Comparison of ENCODE assay signal across 20 mouse cellular contexts in the genomic region with DNA sequence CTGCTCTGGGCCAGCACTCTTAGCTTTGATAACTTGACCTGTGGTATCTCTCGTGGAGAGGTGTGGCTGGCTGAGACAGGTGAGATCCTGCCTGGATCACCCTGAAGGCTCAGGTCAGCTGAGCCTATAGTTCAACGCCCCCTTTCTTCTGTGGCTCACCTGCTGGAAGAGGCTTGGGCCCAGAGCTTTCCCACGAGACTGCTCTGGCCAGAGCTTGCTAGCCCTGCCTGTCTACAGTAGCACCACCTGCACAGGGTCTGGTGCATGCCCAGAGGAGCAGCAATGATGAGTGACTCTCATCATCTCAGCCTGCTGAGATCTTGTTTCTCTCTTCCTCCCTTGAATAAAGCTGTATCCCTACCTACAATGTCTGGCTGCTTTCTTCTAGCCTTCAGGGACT. TPM values are rescaled to one million over a fixed set of nuclear protein-coding genes. Genes with fewer than 3 reads are reported as not detected.
A peak's percentile ranks its signal among the peaks of the same experiment; 100 is the strongest.
DNase-seq lines count a peak whose midpoint lies in the region; ATAC-seq and TF ChIP-seq lines count a peak whose summit lies in the region.
"Had no signal": no experiment of that assay in that cellular context is flagged by ENCODE, and none has a peak within 500 bp of the region (broad histone marks: within the 10 kb centered on the region; RNA-seq: fewer than 3 reads in every experiment).

No protein-coding gene starts in this region.

- H3K36me3 ChIP-seq in heart, embryonic 13.5 days = peaks cover 24% of the 10 kb centered on the region
- H3K36me3 ChIP-seq in kidney, postnatal 0 days (ENCODE audit: insufficient read depth, low read length) = peaks cover 7% of the 10 kb centered on the region; the same call in 1 of the 2 replicates
- peaks cover 25% of the 10 kb centered on the region for H3K36me3 ChIP-seq in neural tube, embryonic 13.5 days
- H3K36me3 ChIP-seq: hindbrain, embryonic 15.5 days; liver, embryonic 13.5 days had no signal

- intact Hi-C loops in heart, postnatal 14 days (cut with DNase I) = no loop called here

- H3K27ac ChIP-seq in heart, embryonic 13.5 days (replicated peaks) = no peak overlapping the region
- H3K27ac ChIP-seq in kidney, postnatal 0 days = peak overlapping the region; percentile 20; the same call in 1 of the 2 replicates
- no peak overlapping the region for H3K27ac ChIP-seq in neural tube, embryonic 13.5 days (replicated peaks)
- H3K27ac ChIP-seq: embryonic facial prominence, embryonic 12.5 days; hindbrain, embryonic 15.5 days; left cerebral cortex, adult 2 months; liver, embryonic 13.5 days had no signal

- ATAC-seq in heart, embryonic 13.5 days (ENCODE audit: extremely low read depth, insufficient number of reproducible peaks, low FRiP score, low TSS enrichment) = no peak
- ATAC-seq in kidney, postnatal 0 days (replicated peaks; ENCODE audit: low FRiP score, low read depth) = no peak
- no peak for ATAC-seq in neural tube, embryonic 13.5 days (ENCODE audit: low read depth)
- no peak for ATAC-seq in cerebellum, adult (ENCODE audit: insufficient number of reproducible peaks, low FRiP score, low TSS enrichment)
- ATAC-seq: lung, postnatal 0 days had no signal

- H3K4me3 ChIP-seq in heart, embryonic 13.5 days = no peak overlapping the region
- no peak overlapping the region for H3K4me3 ChIP-seq in kidney, postnatal 0 days (replicated peaks; ENCODE audit: low read depth, low read length)
- no peak overlapping the region for H3K4me3 ChIP-seq in neural tube, embryonic 13.5 days
- H3K4me3 ChIP-seq: embryonic facial prominence, embryonic 12.5 days; hindbrain, embryonic 15.5 days; left cerebral cortex, adult 2 months; liver, embryonic 13.5 days had no signal

- 0 out of 2 replicates have a peak overlapping the region, but pooled peaks have one; percentile 24 for H3K9ac ChIP-seq in heart, embryonic 13.5 days
- H3K9ac ChIP-seq in kidney, postnatal 0 days (ENCODE audit: low read depth, low read length) = no peak overlapping the region
- H3K9ac ChIP-seq in neural tube, embryonic 13.5 days = peak overlapping the region; percentile 38; the same call in 1 of the 2 replicates
- H3K9ac ChIP-seq: embryonic facial prominence, embryonic 12.5 days; hindbrain, embryonic 15.5 days; liver, embryonic 13.5 days had no signal

- H3K9me3 ChIP-seq in heart, embryonic 13.5 days = no peaks in the 10 kb centered on the region
- H3K9me3 ChIP-seq in kidney, postnatal 0 days (replicated peaks; ENCODE audit: low read length) = no peaks in the 10 kb centered on the region
- H3K9me3 ChIP-seq in neural tube, embryonic 13.5 days = no peaks in the 10 kb centered on the region
- H3K9me3 ChIP-seq: embryonic facial prominence, embryonic 12.5 days; hindbrain, embryonic 15.5 days; liver, embryonic 13.5 days had no signal

- TF ChIP-seq CTCF in kidney, postnatal 0 days (IDR thresholded peaks at IDR 0.05; ENCODE audit: low read depth) = no peak

- peaks cover 51% of the 10 kb centered on the region for H3K4me1 ChIP-seq in heart, embryonic 13.5 days
- H3K4me1 ChIP-seq in kidney, postnatal 0 days (replicated peaks; ENCODE audit: insufficient read depth, low read length) = peaks cover 34% of the 10 kb centered on the region
- H3K4me1 ChIP-seq in neural tube, embryonic 13.5 days (replicated peaks) = peaks cover 62% of the 10 kb centered on the region

- DNase-seq in heart, postnatal 14 days = no peak
- DNase-seq in kidney, postnatal 0 days (ENCODE audit: low spot score) = no peak
- DNase-seq in kidney, postnatal 25 days = no peak
- no peak for DNase-seq in neural tube, embryonic 10.5 days (ENCODE audit: extremely low spot score, low spot score)
- DNase-seq: adrenal gland, postnatal 10 days; B cell, adult 2 months; cerebellum, adult 18-20 months; kidney, postnatal 10 days; liver, embryonic 13.5 days; thymus, adult 18-20 months had no signal

- H3K27me3 ChIP-seq in heart, embryonic 13.5 days (replicated peaks) = no peaks in the 10 kb centered on the region
- H3K27me3 ChIP-seq in kidney, postnatal 0 days (ENCODE audit: insufficient read depth, low read length) = no peaks in the 10 kb centered on the region
- H3K27me3 ChIP-seq in neural tube, embryonic 13.5 days = no peaks in the 10 kb centered on the region
- H3K27me3 ChIP-seq: embryonic facial prominence, embryonic 12.5 days; hindbrain, embryonic 15.5 days had no signal

- 51% methylated on average over 3 of the region's 3 CpGs for WGBS in heart, embryonic 13.5 days
- WGBS in kidney, postnatal 0 days = 54% methylated on average over 3 of the region's 3 CpGs
- WGBS in neural tube, embryonic 13.5 days = 68% methylated on average over 3 of the region's 3 CpGs

- no peak overlapping the region for H3K4me2 ChIP-seq in heart, embryonic 13.5 days
- H3K4me2 ChIP-seq in kidney, postnatal 0 days (ENCODE audit: low read length) = no peak overlapping the region
- no peak overlapping the region for H3K4me2 ChIP-seq in neural tube, embryonic 13.5 days
- H3K4me2 ChIP-seq: embryonic facial prominence, embryonic 12.5 days; heart, embryonic 11.5 days; hindbrain, embryonic 15.5 days; liver, embryonic 13.5 days had no signal

RNA-seq across cellular contexts. Expression of gene Nes, which starts 9.2 kb away (rescaled TPM):
- 18.7 and 18.9 TPM in 2 replicates for polyA plus RNA-seq in heart, embryonic 13.5 days (2015; fragmentation: Nextera tagmentation; extraction: Ambion mirVana)
- 10 to 100 TPM; 32.5 to 39.0 TPM for total RNA-seq in heart, postnatal 14 days (2021)
- 24.6 and 28.9 TPM in 2 replicates for polyA plus RNA-seq in kidney, postnatal 0 days (2015; fragmentation: Nextera tagmentation; extraction: Ambion mirVana)
- 44.1 and 47.1 TPM in 2 replicates for polyA plus RNA-seq in neural tube, embryonic 13.5 days (2015; fragmentation: Nextera tagmentation; extraction: Ambion mirVana)

RNA-seq across cellular contexts. Expression of gene Bcan, which starts 19.9 kb away (rescaled TPM):
- polyA plus RNA-seq in heart, embryonic 13.5 days (2015; fragmentation: Nextera tagmentation; extraction: Ambion mirVana) = 0.07 TPM in 1 of 2 replicates, not detected in the other
- under 1 TPM; 0.15 to 0.29 TPM for total RNA-seq in heart, postnatal 14 days (2021)
- 0.14 TPM in 1 of 2 replicates, not detected in the other for polyA plus RNA-seq in kidney, postnatal 0 days (2015; fragmentation: Nextera tagmentation; extraction: Ambion mirVana)
- 37.8 and 41.3 TPM in 2 replicates for polyA plus RNA-seq in neural tube, embryonic 13.5 days (2015; fragmentation: Nextera tagmentation; extraction: Ambion mirVana)
- total RNA-seq: megakaryocyte progenitor cell, adult 5-6 weeks had no signal
- polyA plus RNA-seq: heart, embryonic 11.5 days; limb, embryonic 11.5 days had no signal

RNA-seq across cellular contexts. Expression of gene Crabp2, which starts 31.6 kb away (rescaled TPM):
- 6.2 and 8.4 TPM in 2 replicates for polyA plus RNA-seq in heart, embryonic 13.5 days (2015; fragmentation: Nextera tagmentation; extraction: Ambion mirVana)
- under 1 TPM; 0.31 to 0.56 TPM for total RNA-seq in heart, postnatal 14 days (2021)
- 20.1 and 20.9 TPM in 2 replicates for polyA plus RNA-seq in kidney, postnatal 0 days (2015; fragmentation: Nextera tagmentation; extraction: Ambion mirVana)
- 193 and 205 TPM in 2 replicates for polyA plus RNA-seq in neural tube, embryonic 13.5 days (2015; fragmentation: Nextera tagmentation; extraction: Ambion mirVana)
- total RNA-seq: megakaryocyte progenitor cell, adult 5-6 weeks had no signal

RNA-seq across cellular contexts. Expression of gene Hapln2, which starts 47.3 kb away (rescaled TPM):
- not detected in 2 replicates for polyA plus RNA-seq in heart, embryonic 13.5 days (2015; fragmentation: Nextera tagmentation; extraction: Ambion mirVana)
- total RNA-seq in heart, postnatal 14 days (2021) = not detected
- polyA plus RNA-seq in kidney, postnatal 0 days (2015; fragmentation: Nextera tagmentation; extraction: Ambion mirVana) = 0.13 and 0.17 TPM in 2 replicates
- 0.36 and 0.40 TPM in 2 replicates for polyA plus RNA-seq in neural tube, embryonic 13.5 days (2015; fragmentation: Nextera tagmentation; extraction: Ambion mirVana)
- total RNA-seq: adrenal gland, postnatal 10 days; megakaryocyte progenitor cell, adult 5-6 weeks had no signal
- polyA plus RNA-seq: heart, embryonic 11.5 days; liver, embryonic 13.5 days; lung, postnatal 0 days had no signal

RNA-seq across cellular contexts. Expression of gene Rrnad1, which starts 49.6 kb away (rescaled TPM):
- 13.4 and 16.0 TPM in 2 replicates for polyA plus RNA-seq in heart, embryonic 13.5 days (2015; fragmentation: Nextera tagmentation; extraction: Ambion mirVana)
- 1 to 10 TPM; 6.9 to 8.5 TPM for total RNA-seq in heart, postnatal 14 days (2021)
- polyA plus RNA-seq in kidney, postnatal 0 days (2015; fragmentation: Nextera tagmentation; extraction: Ambion mirVana) = 12.1 and 12.3 TPM in 2 replicates
- 20.1 and 22.2 TPM in 2 replicates for polyA plus RNA-seq in neural tube, embryonic 13.5 days (2015; fragmentation: Nextera tagmentation; extraction: Ambion mirVana)

Comparison
In these comparisons a context has a peak if more than half of its experiments do, and no peak if none do; other contexts are left out.
1. RNA of gene Bcan, which starts 19.9 kb away (polyA plus RNA-seq): 37.8 to 41.3 TPM in neural tube, embryonic 13.5 days; 0.07 TPM in heart, embryonic 13.5 days and 0.14 TPM in kidney, postnatal 0 days; every median in the first group is over 10 times any median in the second.